Mouse (Mus musculus): ENCODE measurements around the gene Pltp.

The Pltp gene

DNA sequence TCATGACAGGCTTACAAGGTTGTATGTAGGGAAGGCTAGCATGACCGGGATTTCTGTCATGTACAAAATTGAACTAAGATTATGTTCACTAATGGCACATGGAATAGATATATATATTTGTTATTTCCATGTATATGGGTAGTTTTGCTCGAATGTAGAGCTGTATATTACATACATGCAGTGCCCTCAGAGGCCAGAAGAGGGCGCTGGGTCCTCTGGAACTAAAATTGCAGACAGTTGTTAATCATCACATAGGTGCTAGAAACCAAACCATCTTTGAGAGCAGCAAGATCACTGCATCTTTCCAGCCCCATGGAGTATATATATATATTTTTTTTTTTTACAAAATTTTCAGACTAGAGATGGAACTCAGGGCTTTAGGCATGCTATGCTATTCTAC lies 11.7 kb downstream of the Pltp start:
- DNase-seq = no peak

DNA sequence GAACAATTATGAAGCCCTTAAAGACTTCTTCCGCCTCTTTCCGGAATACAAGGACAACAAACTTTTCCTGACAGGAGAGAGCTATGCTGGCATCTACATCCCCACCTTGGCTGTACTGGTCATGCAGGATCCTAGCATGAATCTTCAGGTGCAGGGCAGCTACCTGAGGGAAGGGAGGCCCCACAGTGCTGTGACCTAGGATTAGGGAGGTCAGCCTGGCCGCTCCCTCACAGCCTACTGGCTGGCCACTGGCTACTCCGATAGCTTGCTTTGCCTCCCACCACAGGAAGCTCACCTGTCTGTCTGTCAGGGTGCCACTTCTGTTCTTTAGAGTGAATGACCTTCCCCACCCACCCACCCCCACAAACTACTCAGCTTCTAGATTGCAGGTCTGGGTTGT lies 22.3 kb downstream of the Pltp start:
- DNase-seq = no peak

DNA sequence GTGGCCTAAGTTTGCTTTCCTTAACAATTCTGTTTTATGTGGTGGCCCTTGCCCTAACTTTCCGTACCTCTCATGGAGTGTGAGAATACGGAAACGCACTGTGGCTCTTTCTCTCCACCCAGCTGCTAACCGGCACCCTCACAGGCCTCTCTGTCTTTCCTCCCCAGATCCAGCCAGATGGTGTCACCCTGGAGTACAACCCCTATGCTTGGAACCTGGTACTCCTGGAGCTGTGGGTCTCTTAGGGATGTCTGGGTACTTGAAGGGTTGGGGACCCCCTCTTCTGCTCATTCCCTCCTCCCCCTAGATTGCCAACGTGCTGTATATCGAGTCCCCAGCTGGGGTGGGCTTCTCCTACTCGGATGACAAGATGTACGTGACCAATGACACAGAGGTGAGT lies 23.0 kb downstream of the Pltp start:
- peak; percentile 44 for DNase-seq

DNA sequence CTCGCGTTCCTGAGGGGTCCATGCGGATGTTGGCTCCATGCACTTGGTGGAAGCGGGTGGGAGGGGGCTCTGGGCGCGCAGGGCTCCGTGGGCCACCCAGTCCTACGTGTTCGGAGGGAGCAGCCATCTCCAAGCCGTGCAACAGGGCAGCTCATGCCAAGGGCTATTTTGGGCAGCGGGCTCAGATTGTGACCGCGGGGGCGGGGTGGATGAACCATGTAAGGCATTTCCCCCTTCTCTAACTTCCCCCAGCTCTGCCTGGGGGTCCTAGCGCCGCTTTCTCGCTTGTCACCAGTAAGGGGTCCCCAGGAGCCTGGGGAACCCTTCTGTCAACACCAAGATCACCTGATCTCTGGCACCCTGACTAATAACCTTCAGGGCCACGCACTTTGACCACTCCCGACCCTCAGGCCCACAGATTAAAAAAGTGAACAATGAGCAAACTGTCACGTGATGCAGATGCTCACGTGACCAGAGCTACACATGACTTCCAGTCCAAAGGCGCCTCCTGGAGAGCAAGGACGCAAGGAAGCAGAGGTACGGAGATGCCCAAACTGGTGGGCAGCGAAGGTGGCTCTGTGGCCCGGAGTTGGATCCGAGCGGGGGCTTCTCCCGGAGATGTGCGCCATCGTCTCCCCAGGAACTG lies 24.1 kb downstream of the Pltp start, which contains the start of gene Neurl2:
TSS of gene Neurl2 (minus strand) at position 143 of the 646 bp plus-strand sequence.
- DNase-seq = peak; percentile 95

DNA sequence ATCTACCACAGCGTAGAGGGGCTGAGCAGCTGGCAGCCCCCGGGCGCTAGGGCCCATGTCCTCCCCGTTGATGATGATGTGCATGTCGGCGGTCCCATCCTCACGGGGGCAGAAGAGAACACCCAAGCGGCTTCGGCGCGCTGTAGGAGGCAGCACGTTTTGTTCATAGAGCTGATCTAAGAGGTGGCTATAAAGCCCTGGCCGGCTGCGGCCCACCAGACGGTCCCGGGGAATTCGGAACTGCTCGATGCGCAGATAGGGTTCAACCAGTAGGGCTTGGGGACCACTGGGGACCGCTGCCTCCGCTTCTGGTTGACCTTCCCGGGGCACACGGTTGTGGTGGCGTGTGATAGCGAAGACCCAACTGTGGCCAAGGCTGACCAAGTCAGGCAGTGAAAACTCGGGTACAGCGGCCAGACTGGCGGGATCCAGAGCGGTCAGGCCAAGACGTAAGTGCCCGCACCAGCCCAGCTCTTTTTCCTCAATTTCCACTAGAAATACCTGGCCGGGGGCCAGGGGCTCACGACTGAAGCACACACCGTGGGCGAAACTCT lies 24.7 kb downstream of the Pltp start, which contains the start of gene Ctsa:
TSS of gene Ctsa (plus strand) at position 126 of the 554 bp plus-strand sequence.
- DNase-seq = peak; percentile 78

DNA sequence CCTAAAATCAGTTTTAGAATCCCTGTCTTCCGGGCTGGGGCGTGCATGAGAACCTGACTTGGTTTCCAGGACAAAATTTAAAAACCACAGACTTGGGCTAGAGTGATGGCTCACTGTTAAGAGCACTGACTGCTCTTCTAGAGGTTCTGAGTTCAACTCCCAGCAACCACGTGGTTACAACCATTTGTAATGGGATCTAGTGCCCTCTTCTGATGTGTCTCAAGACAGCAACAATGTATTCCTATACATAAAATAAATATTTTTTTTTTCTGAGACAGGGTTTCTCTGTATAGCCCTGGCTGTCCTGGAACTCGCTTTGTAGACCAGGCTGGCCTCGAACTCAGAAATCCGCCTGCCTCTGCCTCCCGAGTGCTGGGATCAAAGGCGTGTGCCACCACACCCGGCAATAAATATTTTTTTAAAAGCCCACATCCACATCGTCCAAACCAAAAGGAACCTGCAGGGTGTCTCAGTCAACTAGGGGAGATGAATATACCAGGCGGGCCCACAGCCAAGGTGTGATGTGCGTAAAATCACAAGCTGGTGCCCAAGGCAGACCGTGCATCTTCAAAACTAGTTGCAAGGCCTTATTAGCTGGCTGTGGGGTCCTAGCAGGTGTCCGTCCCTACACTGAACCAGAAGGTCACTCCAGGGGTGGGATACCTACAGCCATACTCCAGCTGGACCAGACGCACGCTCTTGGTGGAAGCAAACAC lies 25.3 kb downstream of the Pltp start:
- no peak for DNase-seq

DNA sequence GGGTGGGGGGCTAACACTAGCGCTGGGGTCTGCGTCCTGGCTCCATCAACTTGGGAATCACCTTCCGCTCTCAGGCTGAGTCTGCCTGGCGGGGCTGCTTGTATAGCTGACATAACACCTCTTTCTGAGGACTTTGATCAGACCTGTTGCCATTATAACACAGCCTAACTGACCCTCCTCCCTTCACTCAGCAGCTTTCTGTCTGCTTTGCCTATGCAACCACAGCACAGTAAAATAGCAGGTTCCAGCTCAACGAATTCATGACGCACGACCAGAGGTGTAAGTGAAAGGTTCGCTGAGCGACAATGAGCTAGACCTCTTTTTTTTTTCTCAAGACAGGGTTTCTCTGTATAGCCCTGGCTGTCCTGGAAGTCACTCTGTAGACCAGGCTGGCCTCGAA lies 26.5 kb downstream of the Pltp start:
- DNase-seq = peak; percentile 12

DNA sequence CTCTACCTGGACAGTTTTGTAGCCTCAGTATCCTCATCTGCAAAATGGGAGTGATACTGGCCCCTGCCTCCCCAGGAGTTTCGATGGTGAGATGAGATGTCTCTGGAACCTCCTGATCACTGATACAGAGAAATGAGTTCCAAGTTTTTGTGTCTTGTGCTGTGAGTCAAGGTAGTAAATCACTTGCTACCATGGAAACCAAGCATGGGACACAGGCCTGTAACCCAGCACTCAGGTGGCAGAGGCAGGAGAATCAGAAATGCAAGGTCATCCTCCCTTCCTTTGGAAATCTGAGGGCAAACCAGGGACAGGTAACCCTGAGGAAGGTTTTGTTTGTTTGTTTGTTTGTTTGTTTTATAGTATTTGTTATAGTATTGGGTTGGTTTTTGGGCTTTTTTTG lies 28.4 kb downstream of the Pltp start:
- DNase-seq = no peak

DNA sequence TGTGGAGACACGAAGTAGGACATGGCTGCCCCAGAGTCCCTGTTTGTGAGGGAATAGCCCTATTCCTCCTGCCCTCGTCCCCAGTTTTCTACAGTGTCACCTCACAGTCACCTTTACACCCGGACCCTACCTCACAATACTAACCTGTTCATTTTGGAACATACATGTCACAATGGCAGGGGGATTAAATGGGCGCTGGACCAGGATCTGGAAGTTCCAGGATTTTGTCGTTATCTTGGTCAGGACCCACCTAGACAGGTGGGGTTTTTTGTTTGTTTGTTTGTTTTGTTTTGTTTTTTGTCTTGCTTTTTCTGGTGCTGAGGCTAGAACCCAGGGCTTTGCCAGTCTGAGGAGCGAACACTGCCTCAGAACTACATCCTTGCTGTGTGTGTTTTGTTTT lies 29.1 kb downstream of the Pltp start, which contains the start of gene Spata25:
TSS of gene Spata25 (minus strand) at position 101 of the 400 bp plus-strand sequence.
- DNase-seq = no peak

DNA sequence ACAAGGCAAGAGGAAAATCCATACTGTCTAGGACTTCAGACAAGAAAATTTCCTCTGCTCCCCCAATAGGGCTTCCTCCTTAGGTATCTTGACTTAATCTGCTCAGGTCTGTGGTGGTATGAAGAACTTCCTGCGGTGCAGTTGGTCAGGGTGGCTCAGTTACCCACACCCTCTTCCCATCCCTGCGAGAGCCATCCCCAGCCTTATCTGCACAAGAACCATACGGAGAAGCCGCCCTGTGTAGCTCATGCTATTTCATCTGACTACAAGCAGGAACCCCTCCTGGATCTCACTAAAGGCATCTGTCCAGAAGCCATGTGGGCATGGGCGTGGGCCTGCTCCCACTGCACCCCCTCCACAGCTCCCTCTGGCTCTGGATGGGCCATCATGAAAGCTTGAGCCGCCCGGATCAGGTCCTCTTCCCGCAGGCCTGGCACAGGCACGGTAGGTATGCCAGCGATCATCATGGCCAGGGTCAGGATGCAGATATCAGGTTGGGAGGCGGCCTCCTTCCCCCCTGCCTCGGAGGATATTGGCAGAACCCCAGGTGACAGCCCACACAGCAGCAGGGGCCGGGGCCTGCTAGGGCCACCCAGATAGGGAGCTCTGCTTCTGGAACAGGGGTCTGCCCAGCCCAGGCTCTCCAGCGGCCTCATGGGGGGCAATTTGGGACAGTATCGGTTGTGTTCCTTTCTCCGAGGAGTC lies 30.2 kb downstream of the Pltp start:
- no peak for DNase-seq

DNA sequence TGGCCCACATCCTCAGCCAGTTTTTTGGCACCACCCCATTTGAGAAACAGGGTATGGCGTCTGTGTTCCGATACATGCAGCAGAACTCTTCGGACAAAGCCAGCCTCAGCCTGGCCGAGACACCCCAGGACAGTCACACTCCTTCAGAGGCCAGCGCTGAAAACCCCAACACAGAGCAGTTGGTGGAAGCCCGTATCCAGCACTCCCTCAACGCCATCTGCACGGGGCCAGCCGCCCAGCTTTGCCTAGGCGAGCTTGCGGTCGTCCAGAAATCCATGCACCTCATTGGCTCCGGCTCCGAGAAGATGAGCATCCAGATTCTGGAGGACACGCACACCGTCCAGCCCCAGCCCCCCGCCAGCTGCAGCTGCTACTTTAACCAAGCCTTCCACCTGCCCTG lies 32.0 kb downstream of the Pltp start:
- no peak for DNase-seq

DNA sequence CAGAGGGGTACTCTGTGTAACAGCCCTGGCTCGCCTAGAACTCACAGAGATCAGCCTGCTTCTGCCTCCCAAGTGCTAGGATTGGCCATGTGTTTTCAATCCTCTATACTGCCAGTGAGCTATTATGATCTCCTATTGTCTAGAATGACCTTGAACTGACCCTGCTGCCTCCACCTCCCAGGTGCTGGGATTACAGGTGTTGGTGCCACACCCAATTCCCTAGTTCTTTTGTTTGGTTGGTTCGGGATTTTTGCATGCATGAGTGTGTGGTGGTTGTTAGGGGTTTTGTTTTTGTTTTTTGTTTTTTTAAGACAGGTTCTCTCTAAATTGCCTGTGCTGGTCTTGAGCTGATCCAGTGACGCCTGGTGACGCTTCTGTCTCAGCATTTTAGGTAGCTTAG lies 33.5 kb downstream of the Pltp start:
- DNase-seq = no peak

DNA sequence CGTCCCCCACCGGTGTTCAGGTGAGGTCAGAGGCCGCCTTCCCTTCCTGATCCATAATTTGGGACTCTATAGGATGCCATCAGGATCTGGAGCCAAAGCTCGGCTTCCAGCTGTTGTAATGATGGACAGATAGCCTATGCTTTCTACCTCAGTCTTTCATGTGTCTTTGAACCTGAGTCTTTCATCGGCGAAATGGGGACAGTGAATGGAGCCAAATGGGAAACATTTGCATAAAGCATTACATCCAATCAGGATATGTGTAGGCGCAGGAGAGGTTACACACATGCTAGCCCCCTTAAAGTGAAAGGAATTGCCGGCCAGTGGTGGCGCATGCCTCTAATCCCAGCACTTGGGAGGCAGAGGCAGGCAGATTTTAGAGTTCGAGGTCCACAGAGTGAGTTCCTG lies 34.3 kb downstream of the Pltp start:
- no peak for DNase-seq

DNA sequence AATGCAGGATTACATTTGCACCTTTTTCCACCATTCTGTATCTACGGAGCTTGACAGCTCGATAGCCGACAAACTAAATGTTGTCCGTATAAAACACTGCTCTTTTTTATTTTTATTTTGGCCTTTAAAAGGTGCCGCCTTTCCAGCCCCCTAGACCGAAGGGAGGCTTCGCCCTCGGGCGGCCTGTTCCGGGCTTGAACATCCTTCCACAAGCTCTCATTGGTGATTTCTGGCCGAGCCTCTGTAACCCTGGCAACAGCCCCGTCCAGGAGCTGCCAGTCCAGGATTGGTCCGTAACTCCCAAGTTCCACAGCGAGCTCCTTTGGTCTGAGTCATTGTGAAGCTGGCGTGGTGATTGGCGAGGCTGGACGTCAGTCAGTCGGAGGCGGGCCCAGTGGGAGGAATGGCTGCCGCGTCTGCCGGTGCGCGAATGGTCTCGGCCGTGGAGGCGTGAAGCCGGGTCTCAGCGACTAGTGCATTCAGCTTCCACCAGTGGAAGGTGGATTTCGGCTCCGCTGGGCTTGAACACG lies 34.8 kb downstream of the Pltp start, which contains the start of gene Zswim1:
TSS of gene Zswim1 (plus strand) at position 51 of the 530 bp plus-strand sequence.
- DNase-seq = peak; percentile 100

DNA sequence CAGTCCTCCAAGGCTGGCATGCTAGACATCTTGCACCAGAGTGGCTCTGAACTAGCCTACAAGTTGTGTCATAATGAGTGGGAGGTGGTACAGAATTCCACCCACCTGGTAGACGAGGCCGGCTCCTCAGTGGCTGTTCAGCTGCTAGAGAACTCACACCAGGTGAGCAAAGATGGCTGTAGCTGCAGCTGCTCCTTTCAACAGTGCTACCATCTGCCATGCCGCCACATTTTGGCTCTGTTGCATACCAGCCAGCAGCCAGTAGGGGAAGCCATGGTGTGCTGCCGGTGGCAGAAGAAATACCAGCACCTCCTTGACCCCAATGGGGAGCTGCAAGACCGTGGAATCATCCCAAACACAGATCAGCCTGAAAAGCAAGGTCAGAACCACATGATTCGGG lies 36.5 kb downstream of the Pltp start:
- DNase-seq = no peak

DNA sequence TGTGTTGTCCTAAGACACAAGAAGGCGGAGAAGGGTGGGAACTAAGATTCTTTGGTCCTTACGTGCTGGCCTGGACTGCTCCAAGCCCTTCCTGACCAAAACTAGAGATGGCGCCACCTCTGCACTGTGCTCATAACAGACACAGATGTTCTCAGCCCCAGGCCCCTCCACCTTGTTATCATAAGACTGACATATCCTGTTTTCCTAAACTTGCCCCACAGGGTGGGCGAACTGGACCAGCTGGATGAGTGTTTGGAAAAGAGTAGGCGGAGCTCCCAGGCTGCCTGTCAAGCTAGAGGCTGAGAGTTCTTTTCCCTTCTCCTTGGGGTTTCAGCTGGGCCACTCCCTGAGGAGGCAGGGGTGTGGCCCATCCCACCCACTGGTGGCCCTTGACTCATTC lies 39.8 kb downstream of the Pltp start:
- no peak for DNase-seq

DNA sequence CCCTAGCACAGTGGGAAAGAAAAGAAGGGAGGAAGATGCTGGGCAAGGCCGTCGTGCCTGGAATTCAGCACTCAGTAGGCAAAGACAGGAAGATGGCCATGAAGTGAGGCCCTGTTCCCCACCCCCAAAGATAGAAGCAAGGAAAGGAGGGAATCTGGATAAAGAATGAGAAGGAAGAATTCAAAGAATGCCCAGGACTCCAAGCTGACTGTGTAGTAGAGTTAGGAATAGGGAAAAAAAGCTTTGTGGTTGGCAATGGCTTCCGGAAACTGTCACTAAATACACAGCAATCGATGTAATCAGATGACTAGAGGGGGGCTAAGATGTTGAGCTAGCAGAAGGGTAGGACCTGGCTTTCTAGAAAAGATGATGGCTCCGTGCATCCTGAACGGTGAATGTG lies 40.3 kb downstream of the Pltp start:
- no peak for DNase-seq

DNA sequence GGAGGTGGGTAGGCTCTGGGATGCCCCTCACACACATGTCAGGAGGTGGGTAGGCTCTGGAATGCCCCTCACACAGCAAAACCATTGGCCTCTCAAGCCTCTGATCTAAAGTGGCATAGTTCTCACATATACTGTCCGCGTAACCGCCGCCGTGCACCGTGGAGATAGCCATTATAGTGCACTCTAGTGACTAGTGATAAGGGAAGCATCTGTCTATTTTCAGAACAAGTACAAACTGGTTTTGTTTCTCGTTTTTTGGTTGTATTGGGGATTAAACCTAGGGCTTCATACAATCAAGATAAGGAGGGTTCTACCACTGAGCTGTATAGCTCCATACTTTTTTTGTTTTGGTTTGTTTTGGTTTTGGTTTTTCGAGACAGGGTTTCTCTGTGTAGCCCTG lies 41.7 kb downstream of the Pltp start:
- DNase-seq = no peak

DNA sequence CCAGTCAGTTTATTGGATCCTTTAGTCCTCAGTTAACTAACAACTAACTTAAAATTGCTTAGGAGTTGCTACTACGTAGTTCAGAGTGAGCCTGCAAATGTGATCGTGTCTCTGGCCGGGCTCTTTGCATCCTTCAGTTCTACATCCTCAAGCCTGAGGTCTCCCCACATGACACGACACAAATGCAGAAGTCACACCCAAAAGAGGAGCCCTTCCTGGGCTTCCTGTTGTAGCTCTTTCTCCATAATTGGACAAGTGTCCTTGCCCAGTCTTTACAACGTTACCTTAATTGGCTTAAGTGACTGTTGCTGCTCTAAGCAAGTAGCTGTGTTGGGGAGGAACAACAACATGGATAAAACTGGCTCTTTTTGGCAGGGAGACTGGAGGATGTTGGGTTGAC lies 42.2 kb downstream of the Pltp start:
- DNase-seq = no peak

DNA sequence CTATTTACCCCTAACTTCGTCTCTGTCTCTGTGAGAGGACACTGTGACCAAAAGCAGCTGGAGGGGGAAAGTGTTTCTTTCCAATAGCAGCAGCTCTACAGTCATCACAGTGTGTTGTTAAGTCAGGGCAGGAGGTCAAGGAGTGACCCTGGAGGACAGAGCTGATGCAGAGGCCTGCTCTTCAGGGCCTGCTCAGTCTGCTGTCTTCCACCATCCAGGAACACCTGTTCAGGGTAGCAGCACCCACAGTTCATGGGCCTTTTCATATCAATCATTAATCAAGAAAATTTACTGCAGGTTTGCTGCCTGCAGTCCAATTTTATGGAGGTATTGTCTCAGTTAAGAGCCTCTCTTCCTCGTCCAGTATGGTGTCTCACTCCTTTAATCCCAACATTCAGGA lies 44.0 kb downstream of the Pltp start:
- DNase-seq = no peak

DNA sequence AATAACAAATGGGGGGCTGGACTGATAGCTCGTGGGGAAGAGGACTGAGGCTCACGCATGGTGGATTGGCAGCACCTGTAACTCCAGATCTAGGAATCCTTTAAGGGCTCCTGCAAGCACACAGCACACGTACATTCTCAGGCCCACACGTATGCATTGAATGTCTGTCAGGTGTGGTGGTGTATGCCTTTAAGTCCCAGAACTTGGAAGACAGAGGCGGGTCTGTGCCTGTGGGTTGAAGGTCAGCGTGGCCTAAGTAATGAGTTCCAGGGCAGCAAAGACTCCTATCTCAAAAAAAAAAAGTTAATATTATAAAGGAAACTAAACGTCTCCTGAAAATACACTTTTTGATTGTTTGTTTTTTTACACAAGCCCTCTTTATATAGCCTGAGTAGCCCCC lies 50.9 kb downstream of the Pltp start:
- no peak for DNase-seq

DNA sequence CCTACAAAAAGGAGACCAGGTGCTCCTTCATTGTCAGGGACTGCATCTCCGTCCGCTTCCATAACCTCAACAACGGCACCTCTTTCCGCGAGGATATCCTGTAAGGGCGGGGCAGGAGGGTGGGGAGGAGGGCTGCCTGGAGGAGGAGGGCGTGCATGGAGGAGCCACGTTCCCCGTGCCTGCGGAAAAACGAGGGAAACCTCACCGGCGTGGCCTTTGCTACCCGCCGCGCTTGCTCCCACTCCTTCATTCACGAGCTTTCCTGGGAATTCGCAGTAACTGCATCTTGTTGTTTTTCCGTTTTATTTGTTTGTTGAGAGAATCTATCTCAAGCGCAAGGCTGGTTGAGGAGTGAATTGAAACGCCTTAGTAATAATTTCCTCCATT lies 52.2 kb downstream of the Pltp start:
- no peak for DNase-seq
